In genomic region chr12:108760016-108760415, GRCm38 (mm10) we compare ENCODE assay signal across 10 mouse cellular contexts. TPM values are rescaled to one million over a fixed set of nuclear protein-coding genes. Genes with fewer than 3 reads are reported as not detected.
"Had no signal": no experiment of that assay in that cellular context is flagged by ENCODE, and none has a peak within 500 bp of the region (broad histone marks: within the 10 kb centered on the region; RNA-seq: fewer than 3 reads in every experiment).

No protein-coding gene starts in this region.

- H3K9me3 ChIP-seq: midbrain, embryonic 10.5 days; midbrain, embryonic 13.5 days; neural tube, embryonic 12.5 days; stomach, embryonic 15.5 days had no signal

- ATAC-seq: midbrain, embryonic 13.5 days; midbrain, embryonic 16.5 days had no signal

- H3K9ac ChIP-seq: lung, embryonic 14.5 days; midbrain, embryonic 13.5 days; neural tube, embryonic 12.5 days; stomach, embryonic 15.5 days had no signal

- H3K4me3 ChIP-seq: midbrain, embryonic 10.5 days; midbrain, embryonic 13.5 days; myocyte; neural tube, embryonic 12.5 days; stomach, embryonic 15.5 days had no signal

- H3K27me3 ChIP-seq: midbrain, embryonic 13.5 days; neural tube, embryonic 12.5 days; stomach, embryonic 15.5 days had no signal

- H3K4me2 ChIP-seq: lung, embryonic 14.5 days; midbrain, embryonic 13.5 days; neural tube, embryonic 12.5 days; stomach, embryonic 15.5 days had no signal

- H3K27ac ChIP-seq: midbrain, embryonic 10.5 days; midbrain, embryonic 13.5 days; neural tube, embryonic 12.5 days; stomach, embryonic 15.5 days had no signal

- H3K36me3 ChIP-seq: midbrain, embryonic 10.5 days; midbrain, embryonic 13.5 days; neural tube, embryonic 12.5 days; stomach, embryonic 15.5 days had no signal

RNA-seq across cellular contexts. Expression of gene Degs2, which starts 57.9 kb away (rescaled TPM):
- total RNA-seq: megakaryocyte-erythroid progenitor cell, adult 5-6 weeks; neutrophil, adult 5-6 weeks had no signal
- polyA plus RNA-seq: spleen, adult 2 months had no signal
